Mouse (Mus musculus): ENCODE measurements around the gene Nkx2-4. TPM values are rescaled to one million over a fixed set of nuclear protein-coding genes. Genes with fewer than 3 reads are reported as not detected.

Gene Nkx2-4
- polyA plus RNA-seq, 1 experiment from 2014 or later: not detected

DNA sequence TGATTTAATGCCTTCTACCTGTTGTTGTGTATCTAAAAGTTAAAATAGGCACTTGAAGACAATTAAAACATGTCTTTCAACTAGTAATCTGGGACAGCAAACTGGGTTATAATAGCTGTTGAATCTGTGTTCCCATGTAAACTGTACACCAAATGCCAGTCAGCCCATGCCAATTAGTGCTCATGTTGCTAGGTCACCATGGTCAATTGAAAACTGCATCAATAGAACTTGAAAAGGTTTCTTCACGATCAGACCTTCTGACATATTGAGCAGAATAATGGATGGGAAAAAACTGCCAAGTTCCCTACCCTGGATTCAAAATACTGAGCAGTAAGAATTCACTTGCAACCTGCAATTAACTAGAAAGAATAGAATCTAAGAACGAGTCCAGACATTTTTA, 11.3 kb downstream of the Nkx2-4 start:
- 87% methylated on average over 2 of the region's 2 CpGs for WGBS
- no peak for ATAC-seq (ENCODE audit: low FRiP score, low TSS enrichment)
- Histone ChIP-seq H3K9me3 (ENCODE audit: low read length) (no peaks in the 10 kb centered on the region), H3K4me1 (ENCODE audit: insufficient read depth, low read length) (no peaks in the 10 kb centered on the region), H3K9ac (replicated peaks; ENCODE audit: low read length) (no peak overlapping the region), H3K4me2 (replicated peaks; ENCODE audit: low read depth, low read length) (no peak overlapping the region), H3K27ac (ENCODE audit: low read length) (no peak overlapping the region), H3K27me3 (ENCODE audit: insufficient read depth, low read length) (no peaks in the 10 kb centered on the region), H3K36me3 (ENCODE audit: insufficient read depth, low read length) (peaks cover 10% of the 10 kb centered on the region), H3K4me3 (ENCODE audit: low read length) (no peak overlapping the region)

DNA sequence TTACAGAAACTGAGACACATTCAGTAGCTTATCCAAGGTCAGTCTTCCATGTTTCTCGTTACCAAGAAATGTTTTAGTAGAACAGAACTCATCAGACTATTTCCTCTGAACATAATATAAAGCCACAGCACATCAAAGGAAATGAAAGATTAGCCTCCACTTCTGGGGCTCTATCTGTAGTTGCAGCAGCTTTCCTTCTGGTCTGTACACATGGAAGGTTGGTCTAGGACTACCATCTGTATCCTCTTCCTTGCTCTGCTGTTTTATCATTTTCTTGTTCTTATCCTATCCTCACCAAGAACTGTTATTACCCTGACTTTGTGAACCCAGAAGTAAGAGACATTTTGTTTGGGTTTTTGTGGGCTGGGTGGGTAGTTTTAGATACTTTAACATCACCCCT, 14.9 kb downstream of the Nkx2-4 start:
- no peak for ATAC-seq (ENCODE audit: low FRiP score, low TSS enrichment)
- Histone ChIP-seq H3K4me1 (ENCODE audit: insufficient read depth, low read length) (no peaks in the 10 kb centered on the region), H3K27me3 (ENCODE audit: insufficient read depth, low read length) (no peaks in the 10 kb centered on the region), H3K4me3 (ENCODE audit: low read length) (no peak overlapping the region), H3K4me2 (replicated peaks; ENCODE audit: low read depth, low read length) (no peak overlapping the region), H3K27ac (ENCODE audit: low read length) (no peak overlapping the region), H3K9me3 (ENCODE audit: low read length) (no peaks in the 10 kb centered on the region), H3K9ac (replicated peaks; ENCODE audit: low read length) (no peak overlapping the region), H3K36me3 (ENCODE audit: insufficient read depth, low read length) (peaks cover 7% of the 10 kb centered on the region)
- WGBS: 91% methylated on average over 1 of the region's 1 CpGs

DNA sequence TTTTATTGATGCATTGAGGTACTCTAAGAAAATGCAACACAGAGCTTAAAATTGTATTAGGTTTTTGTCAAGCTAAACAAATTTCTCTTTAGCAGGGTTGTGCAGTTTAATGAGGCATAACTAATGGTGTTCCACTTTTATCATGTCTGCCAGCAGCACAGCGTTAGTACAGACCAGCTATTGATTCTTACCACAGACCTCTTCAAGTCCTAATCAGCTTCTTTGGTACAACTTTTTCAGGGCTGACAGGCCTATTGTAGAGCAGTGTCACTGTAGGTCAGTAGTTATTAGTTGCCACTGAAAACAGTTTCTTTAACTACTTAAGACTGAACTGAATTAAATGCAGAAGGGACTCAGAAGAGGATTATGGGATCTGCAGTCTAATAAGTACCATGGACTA, 16.2 kb downstream of the Nkx2-4 start:
- Histone ChIP-seq H3K4me1 (ENCODE audit: insufficient read depth, low read length) (no peaks in the 10 kb centered on the region), H3K9me3 (ENCODE audit: low read length) (no peaks in the 10 kb centered on the region), H3K4me3 (ENCODE audit: low read length) (no peak overlapping the region), H3K27ac (ENCODE audit: low read length) (no peak overlapping the region), H3K9ac (replicated peaks; ENCODE audit: low read length) (no peak overlapping the region), H3K4me2 (replicated peaks; ENCODE audit: low read depth, low read length) (no peak overlapping the region), H3K36me3 (ENCODE audit: insufficient read depth, low read length) (peaks cover 5% of the 10 kb centered on the region; the same call in 1 of the 2 replicates), H3K27me3 (ENCODE audit: insufficient read depth, low read length) (no peaks in the 10 kb centered on the region)
- WGBS: 30% methylated on average over 1 of the region's 1 CpGs
- ATAC-seq (ENCODE audit: low FRiP score, low TSS enrichment): no peak

DNA sequence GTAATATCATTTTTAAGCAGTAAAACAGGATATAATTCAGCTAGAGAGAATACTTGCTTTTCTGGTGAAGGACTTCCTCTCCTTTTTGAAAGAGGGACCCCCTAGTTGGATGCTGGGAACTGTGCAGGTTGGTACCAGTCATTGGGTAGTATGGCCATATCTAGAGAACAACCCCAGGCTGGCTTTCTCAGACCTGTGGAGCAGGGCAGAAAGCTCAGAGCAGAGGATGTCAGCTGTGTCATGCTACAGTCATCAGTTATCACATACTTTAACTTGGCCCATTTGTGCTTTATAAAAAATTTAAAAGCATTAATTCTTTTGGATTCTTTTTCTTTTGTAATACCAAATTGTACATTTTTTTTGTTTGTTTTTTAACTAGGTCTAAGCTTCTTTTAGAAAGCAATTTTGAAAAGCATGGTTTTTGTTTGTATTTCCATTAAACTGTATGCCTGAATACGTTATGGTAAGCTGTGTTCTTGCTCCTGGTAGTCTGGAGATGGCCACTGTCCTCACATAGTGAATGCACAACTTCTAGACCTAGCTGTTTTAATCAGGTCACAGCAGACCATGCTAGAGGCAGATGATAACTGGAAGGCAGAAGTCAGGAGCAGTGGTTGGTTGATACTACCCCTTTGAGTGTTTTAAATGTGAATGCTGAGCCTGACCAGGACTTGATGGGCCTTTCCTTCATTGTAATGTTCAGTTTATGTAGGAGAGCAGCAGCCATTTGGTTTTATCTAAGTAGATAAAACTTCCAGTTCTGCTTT, 17.6 kb downstream of the Nkx2-4 start:
- WGBS: 92% methylated on average over 1 of the region's 1 CpGs
- no peak overlapping the region for H3K4me3 ChIP-seq (ENCODE audit: low read length)
- H3K36me3 ChIP-seq (ENCODE audit: insufficient read depth, low read length): peaks cover 7% of the 10 kb centered on the region; the same call in 1 of the 2 replicates

DNA sequence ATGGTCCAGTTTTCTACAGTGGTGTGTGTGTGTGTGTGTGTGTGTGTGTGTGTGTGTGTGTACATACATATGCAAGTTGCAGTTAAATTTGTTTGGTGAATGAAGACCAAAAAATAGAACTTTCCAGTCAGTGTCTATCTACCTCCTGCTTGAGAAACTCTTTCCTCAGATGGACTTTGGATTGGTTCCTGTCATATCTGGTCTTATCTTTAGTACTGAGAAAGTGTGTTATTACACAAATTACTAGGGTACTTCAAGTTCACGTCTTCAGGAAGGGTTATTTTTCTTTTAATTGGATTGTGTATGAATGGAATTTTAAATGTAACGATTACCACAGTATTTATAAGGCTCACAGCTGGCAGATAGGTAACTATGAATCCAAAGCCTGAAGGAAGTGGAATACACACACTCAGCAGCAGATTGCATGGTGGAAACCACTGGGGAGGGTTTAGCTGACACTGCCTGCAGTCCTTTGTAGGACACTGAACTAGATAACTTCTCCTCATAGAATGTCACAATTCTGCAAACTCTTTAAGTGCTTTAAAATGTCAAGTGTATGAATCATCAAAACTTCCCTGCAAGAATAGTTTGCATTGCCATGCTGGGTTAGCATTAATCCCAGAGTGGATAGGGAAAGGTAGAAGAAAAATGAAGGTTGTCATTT, 31.9 kb downstream of the Nkx2-4 start:
- Histone ChIP-seq H3K36me3 (ENCODE audit: insufficient read depth, low read length) (peaks cover 33% of the 10 kb centered on the region), H3K4me2 (replicated peaks; ENCODE audit: low read depth, low read length) (no peak overlapping the region), H3K9me3 (ENCODE audit: low read length) (no peaks in the 10 kb centered on the region), H3K27ac (ENCODE audit: low read length) (no peak overlapping the region), H3K27me3 (ENCODE audit: insufficient read depth, low read length) (no peaks in the 10 kb centered on the region), H3K4me3 (ENCODE audit: low read length) (no peak overlapping the region), H3K9ac (replicated peaks; ENCODE audit: low read length) (no peak overlapping the region), H3K4me1 (ENCODE audit: insufficient read depth, low read length) (no peaks in the 10 kb centered on the region)
- WGBS: 91% methylated on average over 2 of the region's 2 CpGs
- ATAC-seq (ENCODE audit: low FRiP score, low TSS enrichment): no peak

More for the DNA sequence above, 17.6 kb downstream of the Nkx2-4 start:
- Histone ChIP-seq H3K27me3 (ENCODE audit: insufficient read depth, low read length) (no peaks in the 10 kb centered on the region), H3K9me3 (ENCODE audit: low read length) (no peaks in the 10 kb centered on the region), H3K4me2 (replicated peaks; ENCODE audit: low read depth, low read length) (no peak overlapping the region), H3K4me1 (ENCODE audit: insufficient read depth, low read length) (no peaks in the 10 kb centered on the region), H3K27ac (ENCODE audit: low read length) (no peak overlapping the region), H3K9ac (replicated peaks; ENCODE audit: low read length) (no peak overlapping the region)
- ATAC-seq (ENCODE audit: low FRiP score, low TSS enrichment): no peak

DNA sequence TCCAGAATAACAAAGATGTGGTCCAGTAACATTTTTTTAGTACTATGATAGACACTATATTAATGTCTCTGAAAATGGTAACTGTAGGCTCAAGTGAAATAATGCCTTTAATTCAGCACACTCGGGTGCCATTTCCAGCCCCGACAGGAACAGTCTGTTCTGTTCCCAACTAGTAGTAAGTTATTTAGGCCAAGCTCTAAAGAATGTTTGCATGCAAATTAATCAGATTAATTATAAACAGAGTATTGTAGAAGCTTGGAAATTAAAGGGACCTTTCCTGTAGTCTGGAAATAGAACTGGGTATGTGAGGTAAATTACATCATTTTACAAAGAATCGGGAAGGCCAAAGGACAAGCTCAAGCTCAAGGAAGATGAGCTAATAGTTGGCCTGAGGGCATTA, 38.2 kb downstream of the Nkx2-4 start:
- H3K9me3 ChIP-seq (ENCODE audit: low read length): no peaks in the 10 kb centered on the region
- H3K27ac ChIP-seq (ENCODE audit: low read length): no peak overlapping the region
- ATAC-seq (ENCODE audit: low FRiP score, low TSS enrichment): no peak
- H3K36me3 ChIP-seq (ENCODE audit: insufficient read depth, low read length): peaks cover 27% of the 10 kb centered on the region
- no peaks in the 10 kb centered on the region for H3K4me1 ChIP-seq (ENCODE audit: insufficient read depth, low read length)
- no peak overlapping the region for H3K4me2 ChIP-seq (replicated peaks; ENCODE audit: low read depth, low read length)
- no peak overlapping the region for H3K4me3 ChIP-seq (ENCODE audit: low read length)
- H3K9ac ChIP-seq (replicated peaks; ENCODE audit: low read length): no peak overlapping the region
- no peaks in the 10 kb centered on the region for H3K27me3 ChIP-seq (ENCODE audit: insufficient read depth, low read length)
- 78% methylated on average over 3 of the region's 3 CpGs for WGBS

DNA sequence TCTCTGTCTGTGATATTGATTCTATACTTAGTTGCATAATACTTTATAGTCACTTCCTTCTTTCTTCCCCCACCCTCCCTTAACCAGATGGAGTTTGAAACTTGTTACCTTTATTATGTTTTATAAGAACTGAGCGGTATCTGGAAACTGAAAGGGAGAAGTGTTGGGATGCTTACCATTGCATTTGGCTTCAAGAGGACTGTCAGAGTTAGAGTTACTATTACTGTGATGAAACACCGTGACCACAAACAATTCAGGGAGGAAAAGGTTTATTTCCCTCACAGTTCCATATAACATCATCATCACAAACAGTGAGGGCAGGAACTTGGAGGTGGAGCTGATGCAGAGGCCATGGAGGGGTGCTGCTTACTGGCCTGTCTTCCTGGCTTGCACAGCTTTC, 49.4 kb downstream of the Nkx2-4 start:
- Histone ChIP-seq H3K4me3 (ENCODE audit: low read length) (no peak overlapping the region), H3K27me3 (ENCODE audit: insufficient read depth, low read length) (no peaks in the 10 kb centered on the region), H3K27ac (ENCODE audit: low read length) (no peak overlapping the region), H3K9me3 (ENCODE audit: low read length) (no peaks in the 10 kb centered on the region), H3K4me2 (replicated peaks; ENCODE audit: low read depth, low read length) (no peak overlapping the region), H3K4me1 (ENCODE audit: insufficient read depth, low read length) (no peaks in the 10 kb centered on the region), H3K9ac (replicated peaks; ENCODE audit: low read length) (no peak overlapping the region), H3K36me3 (ENCODE audit: insufficient read depth, low read length) (peaks cover 22% of the 10 kb centered on the region)
- WGBS: 94% methylated on average over 2 of the region's 2 CpGs
- no peak for ATAC-seq (ENCODE audit: low FRiP score, low TSS enrichment)

Other genes starting within 250 kb of the Nkx2-4 start
- gene Kiz, start 229.6 kb downstream of the Nkx2-4 start, polyA plus RNA-seq (2015; fragmentation: Nextera tagmentation; extraction: Ambion mirVana): 34.3 and 37.1 TPM in 2 replicates
- gene Xrn2, start 72.4 kb downstream of the Nkx2-4 start, polyA plus RNA-seq (2015; fragmentation: Nextera tagmentation; extraction: Ambion mirVana): 78.5 and 80.0 TPM in 2 replicates
- gene Nkx2-2, start 108.8 kb upstream of the Nkx2-4 start, polyA plus RNA-seq (2015; fragmentation: Nextera tagmentation; extraction: Ambion mirVana): not detected in 2 replicates

Measured in kidney, embryonic 16.5 days (tissue).